Mouse (Mus musculus) midbrain, embryonic 12.5 days (tissue): Measurements from ENCODE around the gene Csf3. TPM values are rescaled to one million over a fixed set of nuclear protein-coding genes. Genes with fewer than 3 reads are reported as not detected.
A peak's percentile ranks its signal among the peaks of the same experiment; 100 is the strongest.
"Not testable (repeated sequence)": the region's sequence is repeated elsewhere in the genome, so short reads cannot be mapped to it uniquely, and the experiment has no call there.

Experiments used
- ATAC-seq: fragments of 200-750 bp; cut with Nextera tagmentation; 2 replicates; pipeline ENCODE4 v1.8.0; 2017; ENCODE audit warnings: low read depth, moderate TSS enrichment, moderate library complexity; ENCODE audit not compliant: low FRiP score
- H3K27ac ChIP-seq: fragments of 300-500 bp; sonication (generic); replicated peaks from 2 replicates; pipeline ENCODE4 v1.5.1; 2016; ENCODE audit warnings: mild to moderate bottlenecking
- H3K27me3 ChIP-seq: fragments of 300-500 bp; sonication (generic); 2 replicates; pipeline ENCODE4 v1.6.1; 2016; ENCODE audit warnings: mild to moderate bottlenecking
- H3K36me3 ChIP-seq: fragments of 300-500 bp; sonication (generic); 2 replicates; pipeline ENCODE4 v1.6.1; 2016
- H3K4me1 ChIP-seq: fragments of 300-500 bp; sonication (generic); 2 replicates; pipeline ENCODE4 v1.6.1; 2016
- H3K4me2 ChIP-seq: fragments of 300-500 bp; sonication (generic); replicated peaks from 2 replicates; pipeline ENCODE4 v1.6.1; 2016; ENCODE audit warnings: mild to moderate bottlenecking, moderate library complexity
- H3K4me3 ChIP-seq: fragments of 300-500 bp; sonication (generic); 2 replicates; pipeline ENCODE4 v1.5.1; 2016; ENCODE audit warnings: mild to moderate bottlenecking
- H3K9ac ChIP-seq: fragments of 300-500 bp; sonication (generic); replicated peaks from 2 replicates; pipeline ENCODE4 v1.6.1; 2016; ENCODE audit warnings: mild to moderate bottlenecking, moderate library complexity
- H3K9me3 ChIP-seq: fragments of 300-500 bp; sonication (generic); 2 replicates; pipeline ENCODE4 v1.6.1; 2016; ENCODE audit warnings: mild to moderate bottlenecking
- WGBS: fragments of 180-500 bp; shearing (Covaris S2); methylation state at CpG from one replicate; pipeline ENCODE4 v1.1.7; 2016; 5-methylcytosine and 5-hydroxymethylcytosine counted together
- polyA plus RNA-seq: library from polyadenylated mRNA; unstranded; fragments of >200 nt; fragmentation: Nextera tagmentation; extraction: Ambion mirVana; gene quantifications from 2 replicates; pipeline ENCODE4 v1.2.1, GENCODE M21; 2016

The Csf3 gene
- polyA plus RNA-seq = not detected in 2 replicates

DNA sequence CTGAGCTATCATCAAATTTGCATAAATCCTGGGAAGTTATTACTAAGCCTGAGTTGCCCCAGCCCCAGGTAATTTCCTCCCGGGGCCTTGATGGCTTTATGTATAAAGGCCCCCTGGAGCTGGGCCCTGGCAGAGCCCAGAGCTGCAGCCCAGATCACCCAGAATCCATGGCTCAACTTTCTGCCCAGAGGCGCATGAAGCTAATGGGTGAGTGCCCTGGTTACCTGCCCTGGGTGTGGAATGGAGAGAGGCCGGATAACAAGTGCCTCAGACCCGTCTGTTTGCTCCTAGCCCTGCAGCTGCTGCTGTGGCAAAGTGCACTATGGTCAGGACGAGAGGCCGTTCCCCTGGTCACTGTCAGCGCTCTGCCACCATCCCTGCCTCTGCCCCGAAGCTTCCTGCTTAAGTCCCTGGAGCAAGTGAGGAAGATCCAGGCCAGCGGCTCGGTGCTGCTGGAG lies at the start of gene Csf3:
TSS of gene Csf3 (plus strand) at position 51 of the 458 bp plus-strand sequence.
- no peak within 1 kb of the TSS for H3K9ac ChIP-seq

DNA sequence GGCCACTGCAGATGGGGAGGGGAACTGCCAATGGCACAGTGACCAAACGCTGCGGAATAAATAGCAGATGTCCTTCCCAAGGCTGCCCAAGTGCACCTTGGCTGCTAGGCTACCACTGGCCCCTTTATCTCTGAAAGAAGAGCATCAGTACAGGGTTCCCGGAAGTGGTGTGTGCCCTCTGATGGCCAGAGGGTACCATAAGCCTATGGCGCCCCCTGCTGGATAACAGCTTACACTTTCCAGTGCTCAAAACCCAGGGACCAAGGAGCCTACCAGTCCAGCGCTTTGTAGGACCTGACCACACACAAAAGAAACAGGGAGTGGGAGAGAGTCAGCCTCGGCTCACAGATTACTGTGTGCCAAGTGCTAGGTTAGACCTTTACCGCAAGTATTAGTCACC lies 46.0 kb upstream of the Csf3 start:
- not testable (repeated sequence) for H3K4me3 ChIP-seq, H3K27ac ChIP-seq, H3K27me3 ChIP-seq, H3K36me3 ChIP-seq, H3K9me3 ChIP-seq, H3K9ac ChIP-seq, H3K4me2 ChIP-seq, ATAC-seq, H3K4me1 ChIP-seq
- WGBS = 12% methylated on average over 7 of the region's 7 CpGs

More for the DNA sequence above, at the start of gene Csf3:
- 43% methylated on average over 10 of the region's 10 CpGs for WGBS
- Histone ChIP-seq H3K4me2 (no peak within 1 kb of the TSS), H3K27ac (no peak within 1 kb of the TSS), H3K9me3 (no peaks in the 10 kb centered on the region), H3K4me3 (no peak within 1 kb of the TSS), H3K27me3 (no peaks in the 10 kb centered on the region; the same call in 1 of the 2 replicates), H3K36me3 (peaks cover 30% of the 10 kb centered on the region), H3K4me1 (no peaks in the 10 kb centered on the region)
- ATAC-seq = no peak

DNA sequence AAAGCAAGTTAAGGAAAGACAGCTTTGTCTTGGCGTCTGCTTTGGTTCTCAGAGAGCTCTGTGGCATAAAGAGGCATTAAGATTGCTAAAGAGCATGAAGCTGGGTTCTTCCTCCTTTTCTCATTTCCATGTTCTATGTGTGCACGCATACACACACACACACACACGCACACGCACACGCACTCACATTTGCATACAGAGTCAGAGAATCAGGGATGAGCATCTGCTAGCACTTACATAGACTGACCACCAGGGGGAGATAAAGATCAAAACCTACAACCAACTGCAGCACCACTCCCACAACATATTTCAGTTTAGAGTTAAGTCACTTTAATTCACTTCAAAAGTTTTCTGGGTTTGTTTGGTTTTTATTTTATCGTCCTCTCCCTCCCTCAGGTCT lies 40.5 kb upstream of the Csf3 start:
- no peak overlapping the region for H3K27ac ChIP-seq
- H3K9me3 ChIP-seq = no peaks in the 10 kb centered on the region
- peaks cover 7% of the 10 kb centered on the region; the same call in 1 of the 2 replicates for H3K27me3 ChIP-seq
- no peak overlapping the region for H3K4me3 ChIP-seq
- 14% methylated on average over 6 of the region's 6 CpGs for WGBS
- ATAC-seq = no peak
- no peak overlapping the region for H3K9ac ChIP-seq
- H3K4me1 ChIP-seq = no peaks in the 10 kb centered on the region
- H3K36me3 ChIP-seq = no peaks in the 10 kb centered on the region
- H3K4me2 ChIP-seq = peak overlapping the region; percentile 30

DNA sequence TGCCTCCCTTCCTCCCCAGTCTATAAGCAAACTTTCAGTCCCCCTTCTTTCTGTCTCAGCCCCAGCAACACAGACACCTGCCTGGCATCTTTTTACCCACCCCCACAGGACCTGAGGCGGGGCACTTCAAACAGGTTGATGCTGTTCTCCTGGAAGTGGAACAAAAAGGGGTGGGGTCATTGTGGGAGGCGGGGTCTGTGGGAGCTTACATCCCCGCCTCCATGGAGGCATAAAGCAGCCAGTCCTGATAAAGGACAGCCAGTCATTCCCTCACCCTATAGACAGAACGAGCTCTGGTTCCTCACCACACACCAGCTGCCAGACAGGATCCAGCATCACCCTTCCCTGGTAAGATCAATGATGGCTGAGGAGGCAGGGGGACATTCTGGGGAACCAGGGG lies 37.0 kb upstream of the Csf3 start, which contains the start of gene Gsdma:
TSS of gene Gsdma (plus strand) at position 261 of the 400 bp plus-strand sequence.
- no peaks in the 10 kb centered on the region for H3K36me3 ChIP-seq
- no peak within 1 kb of the TSS for H3K4me3 ChIP-seq
- 38% methylated on average over 4 of the region's 4 CpGs for WGBS
- ATAC-seq = no peak
- H3K4me1 ChIP-seq = no peaks in the 10 kb centered on the region
- no peak within 1 kb of the TSS for H3K27ac ChIP-seq
- H3K27me3 ChIP-seq = peaks cover 30% of the 10 kb centered on the region
- H3K9ac ChIP-seq = no peak within 1 kb of the TSS
- no peak within 1 kb of the TSS for H3K4me2 ChIP-seq
- no peaks in the 10 kb centered on the region for H3K9me3 ChIP-seq

DNA sequence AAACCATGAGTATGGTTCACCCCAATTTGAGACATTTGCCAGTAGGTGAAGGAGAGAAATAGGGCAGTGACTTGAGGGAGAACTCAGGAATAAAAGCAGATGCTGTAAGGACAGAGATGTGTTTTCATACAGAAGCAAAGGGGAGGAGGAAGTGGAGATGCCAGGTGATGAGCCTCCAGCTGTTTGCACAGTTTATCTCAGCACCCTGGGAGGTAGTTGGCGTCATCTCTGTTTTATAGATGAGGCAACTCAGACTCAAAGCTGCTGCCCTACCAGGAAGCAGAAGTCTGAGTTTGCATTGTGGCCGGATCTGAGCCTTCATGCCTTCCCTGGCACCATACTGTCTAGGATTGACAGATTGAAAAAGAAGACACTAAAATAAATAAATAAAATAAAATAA lies 32.1 kb upstream of the Csf3 start:
- no peak for ATAC-seq
- Histone ChIP-seq H3K9me3 (no peaks in the 10 kb centered on the region), H3K9ac (no peak overlapping the region), H3K27me3 (peaks cover 32% of the 10 kb centered on the region), H3K4me3 (no peak overlapping the region), H3K36me3 (no peaks in the 10 kb centered on the region), H3K4me2 (no peak overlapping the region), H3K27ac (no peak overlapping the region), H3K4me1 (no peaks in the 10 kb centered on the region)
- whole genome bisulfite sequencing = 75% methylated on average over 2 of the region's 2 CpGs

DNA sequence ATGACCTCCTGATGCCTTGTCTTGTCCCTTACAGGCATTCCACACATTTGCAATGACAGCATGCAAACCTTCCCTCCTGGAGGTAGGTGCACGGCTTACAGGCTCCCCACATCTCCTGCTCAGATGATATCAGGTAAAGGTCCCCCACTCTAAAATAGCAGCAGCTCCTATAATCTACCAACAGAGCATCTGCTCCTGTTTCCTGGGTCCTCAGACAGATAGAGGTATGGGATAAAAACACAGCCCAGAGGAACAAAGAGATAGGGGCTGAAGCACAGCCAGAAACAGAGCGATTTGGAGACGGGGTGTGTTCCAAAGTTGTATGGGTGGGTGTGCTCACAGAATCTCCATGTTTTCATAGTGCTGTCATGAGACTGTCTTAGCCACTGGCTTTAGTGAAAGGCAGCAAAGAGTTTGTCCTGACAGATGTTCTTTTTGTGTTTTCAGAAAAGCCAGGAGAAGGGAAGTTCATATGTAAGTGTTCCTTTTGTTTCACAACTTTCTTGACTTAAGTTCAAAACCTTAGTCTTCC lies 29.7 kb upstream of the Csf3 start:
- ATAC-seq = no peak
- Histone ChIP-seq H3K9me3 (no peaks in the 10 kb centered on the region), H3K4me2 (no peak overlapping the region), H3K4me1 (no peaks in the 10 kb centered on the region), H3K4me3 (no peak overlapping the region), H3K27ac (no peak overlapping the region), H3K27me3 (peaks cover 38% of the 10 kb centered on the region), H3K9ac (no peak overlapping the region), H3K36me3 (no peaks in the 10 kb centered on the region)
- 74% methylated on average over 3 of the region's 3 CpGs for whole genome bisulfite sequencing

DNA sequence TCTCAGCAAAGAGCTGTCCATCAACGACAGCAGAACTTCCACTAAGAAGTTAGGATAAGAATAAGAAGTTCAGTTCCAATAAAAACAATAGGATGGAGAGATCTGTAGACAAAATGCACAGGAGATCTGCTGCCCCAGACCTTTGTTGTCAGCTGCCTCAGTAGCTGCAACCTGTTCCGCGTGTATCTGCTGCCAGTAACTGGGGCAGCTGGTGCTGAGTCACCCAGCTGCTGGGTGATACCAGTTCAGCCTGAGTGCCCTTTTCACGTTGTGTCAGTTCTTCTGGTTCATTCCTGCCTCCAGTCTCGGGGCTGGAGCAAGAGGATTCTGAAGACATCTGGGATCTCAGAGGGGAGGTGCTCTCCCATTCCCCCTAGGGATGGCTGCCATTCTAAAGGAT lies 29.2 kb upstream of the Csf3 start:
- no peak overlapping the region for H3K9ac ChIP-seq
- 75% methylated on average over 5 of the region's 5 CpGs for WGBS
- no peak overlapping the region for H3K4me3 ChIP-seq
- H3K27ac ChIP-seq = no peak overlapping the region
- no peak for ATAC-seq
- H3K27me3 ChIP-seq = peaks cover 34% of the 10 kb centered on the region
- no peaks in the 10 kb centered on the region for H3K4me1 ChIP-seq
- no peak overlapping the region for H3K4me2 ChIP-seq
- H3K36me3 ChIP-seq = no peaks in the 10 kb centered on the region
- no peaks in the 10 kb centered on the region for H3K9me3 ChIP-seq

DNA sequence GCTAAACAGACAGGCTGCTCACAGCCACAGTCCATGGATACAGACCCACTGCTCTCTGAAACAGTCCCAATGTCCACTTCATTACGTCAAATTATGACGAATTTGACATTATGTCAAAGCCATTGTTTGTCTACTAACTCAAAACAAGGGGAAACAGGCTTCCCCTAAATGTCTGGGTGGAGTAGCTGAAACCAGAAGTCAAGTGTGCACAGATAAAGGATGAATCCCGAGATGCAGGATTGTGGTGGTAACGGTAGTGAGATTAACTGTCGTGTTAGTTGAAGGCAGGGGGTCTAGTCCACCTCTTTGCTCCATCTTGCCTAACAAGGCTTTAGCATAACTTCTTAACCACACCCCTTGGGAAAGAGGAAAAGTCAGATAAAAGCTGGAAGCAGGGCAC lies 28.6 kb upstream of the Csf3 start:
- Histone ChIP-seq H3K4me2 (no peak overlapping the region), H3K27ac (no peak overlapping the region), H3K36me3 (no peaks in the 10 kb centered on the region), H3K4me1 (no peaks in the 10 kb centered on the region), H3K9ac (no peak overlapping the region), H3K4me3 (no peak overlapping the region), H3K9me3 (no peaks in the 10 kb centered on the region), H3K27me3 (peaks cover 33% of the 10 kb centered on the region)
- no peak for ATAC-seq
- 90% methylated on average over 5 of the region's 5 CpGs for WGBS

DNA sequence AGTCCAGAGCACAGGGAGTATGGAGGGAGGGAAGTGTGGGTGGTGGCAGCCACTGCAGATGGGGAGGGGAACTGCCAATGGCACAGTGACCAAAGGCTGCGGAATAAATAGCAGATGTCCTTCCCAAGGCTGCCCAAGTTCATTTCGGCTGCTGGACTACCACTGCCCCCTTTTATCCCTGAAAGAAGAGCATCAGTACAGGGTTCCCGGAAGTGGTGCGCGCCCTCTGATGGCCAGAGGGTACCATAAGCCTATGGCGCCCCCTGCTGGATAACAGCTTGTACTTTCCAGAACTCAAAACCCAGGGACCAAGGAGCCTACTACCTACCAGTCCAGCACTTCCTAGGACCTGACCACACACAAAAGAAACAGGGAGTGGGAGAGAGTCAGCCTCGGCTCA lies 27.9 kb upstream of the Csf3 start:
- H3K27ac ChIP-seq, H3K36me3 ChIP-seq, H3K4me3 ChIP-seq, H3K9me3 ChIP-seq, H3K4me1 ChIP-seq, H3K9ac ChIP-seq, H3K4me2 ChIP-seq: not testable (repeated sequence)
- peaks cover 27% of the 10 kb centered on the region for H3K27me3 ChIP-seq
- 13% methylated on average over 7 of the region's 7 CpGs for WGBS
- 0 out of 2 replicates have a peak, but pooled peaks have one; percentile 41 for ATAC-seq

DNA sequence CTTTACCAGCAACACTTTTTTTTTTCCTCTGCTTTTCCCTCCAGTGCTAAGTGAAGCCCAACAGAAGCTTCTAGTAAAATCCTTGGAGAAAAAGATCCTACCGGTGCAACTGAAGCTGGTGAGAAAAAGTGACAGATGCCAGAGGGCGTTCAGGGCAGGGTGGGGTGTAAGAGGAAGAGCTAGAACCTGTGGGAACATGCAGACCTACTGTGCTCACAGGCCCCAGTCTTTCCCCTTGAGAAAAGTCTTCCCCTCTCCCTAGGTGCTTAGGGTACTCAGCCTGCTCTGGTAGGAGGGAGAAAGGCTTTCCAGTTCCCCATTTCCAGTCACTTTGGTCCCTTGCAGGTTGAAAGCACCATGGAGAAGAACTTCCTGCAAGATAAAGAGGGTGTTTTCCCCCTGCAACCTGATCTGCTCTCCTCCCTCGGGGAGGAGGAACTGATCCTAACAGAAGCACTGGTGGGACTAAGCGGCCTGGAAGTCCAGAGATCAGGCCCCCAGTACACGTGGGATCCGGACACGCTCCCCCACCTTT lies 25.2 kb upstream of the Csf3 start:
- Histone ChIP-seq H3K9me3 (no peaks in the 10 kb centered on the region), H3K27me3 (peaks cover 11% of the 10 kb centered on the region; the same call in 1 of the 2 replicates), H3K4me2 (no peak overlapping the region), H3K4me3 (no peak overlapping the region), H3K9ac (no peak overlapping the region), H3K4me1 (no peaks in the 10 kb centered on the region), H3K36me3 (no peaks in the 10 kb centered on the region), H3K27ac (no peak overlapping the region)
- no peak for ATAC-seq
- 47% methylated on average over 7 of the region's 7 CpGs for WGBS

DNA sequence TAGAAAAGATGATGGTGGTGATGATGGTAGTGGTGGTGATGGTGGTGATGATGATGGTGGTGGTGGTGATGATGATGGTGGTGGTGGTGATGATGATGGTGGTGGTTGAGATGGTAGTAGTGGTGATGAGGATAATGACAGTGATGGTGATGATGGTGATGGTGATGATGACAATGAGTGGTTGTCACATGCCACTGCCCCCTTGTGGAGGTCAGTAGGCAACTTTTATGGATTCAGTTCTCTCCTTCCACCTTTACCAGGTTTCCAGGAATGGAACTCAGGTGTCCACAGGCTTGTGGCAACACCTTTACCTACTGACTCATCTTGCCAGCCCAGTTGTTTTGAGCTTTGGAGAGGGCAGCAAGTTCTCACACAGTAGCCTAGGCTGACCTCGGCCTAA lies 21.0 kb upstream of the Csf3 start:
- no peak overlapping the region for H3K4me2 ChIP-seq
- H3K9me3 ChIP-seq = no peaks in the 10 kb centered on the region

DNA sequence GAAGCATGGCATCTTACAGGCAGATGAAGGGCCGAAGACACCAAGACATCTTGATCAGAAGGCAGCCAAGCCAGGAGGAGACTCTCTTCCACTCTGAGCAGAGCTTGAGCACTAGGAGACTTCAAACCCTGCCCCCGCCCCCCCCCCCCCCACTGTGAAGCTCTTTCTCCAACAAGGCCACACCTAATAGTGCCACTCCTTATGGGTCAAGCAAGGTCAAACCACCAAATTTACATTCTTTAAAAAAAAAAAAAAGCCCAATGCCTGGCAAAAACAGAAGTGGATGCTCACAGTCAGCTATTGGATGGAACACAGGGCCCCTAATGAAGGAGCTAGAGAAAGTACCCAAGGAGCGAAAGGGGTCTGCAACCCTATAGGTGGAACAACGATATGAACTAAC lies 20.5 kb upstream of the Csf3 start:
- not testable (repeated sequence) for H3K36me3 ChIP-seq, H3K4me2 ChIP-seq, H3K9ac ChIP-seq, H3K27ac ChIP-seq, ATAC-seq, H3K4me3 ChIP-seq, H3K27me3 ChIP-seq, H3K9me3 ChIP-seq
- H3K4me1 ChIP-seq = peaks cover 12% of the 10 kb centered on the region
- WGBS = 89% methylated on average over 4 of the region's 4 CpGs

More for the DNA sequence above, 21.0 kb upstream of the Csf3 start:
- H3K4me1 ChIP-seq = peaks cover 12% of the 10 kb centered on the region
- H3K36me3 ChIP-seq = peaks cover 2% of the 10 kb centered on the region
- H3K9ac ChIP-seq = no peak overlapping the region
- peaks cover 10% of the 10 kb centered on the region; the same call in 1 of the 2 replicates for H3K27me3 ChIP-seq
- ATAC-seq = no peak
- 94% methylated on average over 1 of the region's 1 CpGs for WGBS
- no peak overlapping the region for H3K27ac ChIP-seq
- no peak overlapping the region for H3K4me3 ChIP-seq
